In genomic region chr5:135149820-135150178, GRCm38 (mm10) we compare ENCODE assay signal across 8 mouse cellular contexts. TPM values are rescaled to one million over a fixed set of nuclear protein-coding genes. Genes with fewer than 3 reads are reported as not detected.
DNase-seq lines count a peak whose midpoint lies in the region; ATAC-seq and TF ChIP-seq lines count a peak whose summit lies in the region.

No protein-coding gene starts in this region.

- H3K4me1 ChIP-seq in lung, adult 2 months (ENCODE audit: control insufficient read depth, insufficient read depth, low read length): no peaks in the 10 kb centered on the region
- H3K4me1 ChIP-seq in embryonic facial prominence, embryonic 13.5 days: peaks cover 14% of the 10 kb centered on the region
- peaks cover 5% of the 10 kb centered on the region; the same call in 1 of the 2 replicates for H3K4me1 ChIP-seq in intestine, embryonic 15.5 days (replicated peaks)
- H3K4me1 ChIP-seq in neural tube, embryonic 13.5 days (replicated peaks): peaks cover 17% of the 10 kb centered on the region

- no peak for ATAC-seq in embryonic facial prominence, embryonic 13.5 days (ENCODE audit: insufficient number of reproducible peaks, insufficient read depth, low FRiP score, low TSS enrichment, low read depth)
- ATAC-seq in intestine, embryonic 15.5 days: no peak; the same call in 1 of the 2 replicates
- 0 out of 2 replicates have a peak, but pooled peaks have one; percentile 6 for ATAC-seq in neural tube, embryonic 13.5 days (ENCODE audit: low read depth)

- H3K9me3 ChIP-seq in embryonic facial prominence, embryonic 13.5 days: no peaks in the 10 kb centered on the region
- H3K9me3 ChIP-seq in intestine, embryonic 15.5 days: no peaks in the 10 kb centered on the region
- no peaks in the 10 kb centered on the region for H3K9me3 ChIP-seq in neural tube, embryonic 13.5 days

- TF ChIP-seq POLR2A in lung, adult 2 months (IDR thresholded peaks at IDR 0.05; ENCODE audit: borderline replicate concordance, extremely low read depth, low read depth, low read length): no peak

- H3K9ac ChIP-seq in embryonic facial prominence, embryonic 13.5 days: peak overlapping the region; percentile 79
- peak overlapping the region; percentile 89 for H3K9ac ChIP-seq in intestine, embryonic 15.5 days
- H3K9ac ChIP-seq in neural tube, embryonic 13.5 days: peak overlapping the region; percentile 83

- H3K27ac ChIP-seq in embryonic facial prominence, embryonic 13.5 days: peak overlapping the region; percentile 93
- H3K27ac ChIP-seq in intestine, embryonic 15.5 days: peak overlapping the region; percentile 91
- peak overlapping the region; percentile 86 for H3K27ac ChIP-seq in neural tube, embryonic 13.5 days (replicated peaks)

- peak overlapping the region; percentile 73 for H3K4me2 ChIP-seq in embryonic facial prominence, embryonic 13.5 days
- H3K4me2 ChIP-seq in intestine, embryonic 15.5 days (replicated peaks): peak overlapping the region; percentile 71
- H3K4me2 ChIP-seq in neural tube, embryonic 13.5 days: peak overlapping the region; percentile 80

- H3K27me3 ChIP-seq in embryonic facial prominence, embryonic 13.5 days: no peaks in the 10 kb centered on the region
- H3K27me3 ChIP-seq in intestine, embryonic 15.5 days (replicated peaks): no peaks in the 10 kb centered on the region
- no peaks in the 10 kb centered on the region for H3K27me3 ChIP-seq in neural tube, embryonic 13.5 days

- WGBS in lung, adult 2 months: 0% methylated on average over 23 of the region's 23 CpGs
- 0% methylated on average over 23 of the region's 23 CpGs for WGBS in embryonic facial prominence, embryonic 13.5 days
- WGBS in intestine, embryonic 15.5 days: 0% methylated on average over 23 of the region's 23 CpGs
- WGBS in neural tube, embryonic 13.5 days: under 1% methylated on average over 23 of the region's 23 CpGs

- peak overlapping the region; percentile 76 for H3K4me3 ChIP-seq in lung, adult 2 months (replicated peaks; ENCODE audit: extremely low read depth, low read depth, low read length)
- H3K4me3 ChIP-seq in embryonic facial prominence, embryonic 13.5 days: peak overlapping the region; percentile 66
- peak overlapping the region; percentile 86 for H3K4me3 ChIP-seq in intestine, embryonic 15.5 days (replicated peaks)
- peak overlapping the region; percentile 75 for H3K4me3 ChIP-seq in neural tube, embryonic 13.5 days

- peaks cover 23% of the 10 kb centered on the region for H3K36me3 ChIP-seq in embryonic facial prominence, embryonic 13.5 days
- H3K36me3 ChIP-seq in intestine, embryonic 15.5 days: peaks cover 8% of the 10 kb centered on the region
- H3K36me3 ChIP-seq in neural tube, embryonic 13.5 days: peaks cover 18% of the 10 kb centered on the region

- TF ChIP-seq CTCF in lung, adult 2 months (IDR thresholded peaks at IDR 0.05; ENCODE audit: insufficient read depth, low read length): no peak

- no peak for DNase-seq in lung, adult 2 months
- no peak for DNase-seq in lung, postnatal 10 days
- no peak for DNase-seq in layer of hippocampus, postnatal 25 days (ENCODE audit: extremely low spot score in 1 of 2, low spot score in 1 of 2)
- no peak for DNase-seq in embryo, embryonic 11 days
- DNase-seq in embryo, embryonic 10.5 days (ENCODE audit: low spot score): no peak

RNA-seq across cellular contexts. Expression of gene Tbl2, which starts 0.3 kb away (rescaled TPM):
- 8.1 and 8.3 TPM in 2 replicates for polyA plus RNA-seq in lung, adult 2 months (2012; rRNA removed)
- 25.6 and 25.7 TPM in 2 replicates for polyA plus RNA-seq in embryonic facial prominence, embryonic 13.5 days (2015; fragmentation: Nextera tagmentation; extraction: Ambion mirVana)
- polyA plus RNA-seq in intestine, embryonic 15.5 days (2015; fragmentation: Nextera tagmentation; extraction: Ambion mirVana): 26.3 and 28.0 TPM in 2 replicates
- 15.9 and 18.5 TPM in 2 replicates for polyA plus RNA-seq in neural tube, embryonic 13.5 days (2015; fragmentation: Nextera tagmentation; extraction: Ambion mirVana)
- total RNA-seq in layer of hippocampus, postnatal 25 days (2021): 10 to 100 TPM; 32.1 to 34.4 TPM

RNA-seq across cellular contexts. Expression of gene Bcl7b, which starts 18.3 kb away (rescaled TPM):
- polyA plus RNA-seq in lung, adult 2 months (2012; rRNA removed): 37.3 and 42.9 TPM in 2 replicates
- 48.3 and 52.1 TPM in 2 replicates for polyA plus RNA-seq in embryonic facial prominence, embryonic 13.5 days (2015; fragmentation: Nextera tagmentation; extraction: Ambion mirVana)
- 50.2 and 50.3 TPM in 2 replicates for polyA plus RNA-seq in intestine, embryonic 15.5 days (2015; fragmentation: Nextera tagmentation; extraction: Ambion mirVana)
- polyA plus RNA-seq in neural tube, embryonic 13.5 days (2015; fragmentation: Nextera tagmentation; extraction: Ambion mirVana): 49.2 and 50.0 TPM in 2 replicates
- 10 to 100 TPM; 49.6 to 53.7 TPM for total RNA-seq in layer of hippocampus, postnatal 25 days (2021)

RNA-seq across cellular contexts. Expression of gene Baz1b, which starts 37.3 kb away (rescaled TPM):
- 22.2 and 23.4 TPM in 2 replicates for polyA plus RNA-seq in lung, adult 2 months (2012; rRNA removed)
- 54.7 and 55.7 TPM in 2 replicates for polyA plus RNA-seq in embryonic facial prominence, embryonic 13.5 days (2015; fragmentation: Nextera tagmentation; extraction: Ambion mirVana)
- 33.1 and 34.1 TPM in 2 replicates for polyA plus RNA-seq in intestine, embryonic 15.5 days (2015; fragmentation: Nextera tagmentation; extraction: Ambion mirVana)
- 32.0 and 35.9 TPM in 2 replicates for polyA plus RNA-seq in neural tube, embryonic 13.5 days (2015; fragmentation: Nextera tagmentation; extraction: Ambion mirVana)
- 10 to 100 TPM; 65.5 to 72.7 TPM for total RNA-seq in layer of hippocampus, postnatal 25 days (2021)
